ENCODE assay signal across 9 mouse cellular contexts in the genomic region with DNA sequence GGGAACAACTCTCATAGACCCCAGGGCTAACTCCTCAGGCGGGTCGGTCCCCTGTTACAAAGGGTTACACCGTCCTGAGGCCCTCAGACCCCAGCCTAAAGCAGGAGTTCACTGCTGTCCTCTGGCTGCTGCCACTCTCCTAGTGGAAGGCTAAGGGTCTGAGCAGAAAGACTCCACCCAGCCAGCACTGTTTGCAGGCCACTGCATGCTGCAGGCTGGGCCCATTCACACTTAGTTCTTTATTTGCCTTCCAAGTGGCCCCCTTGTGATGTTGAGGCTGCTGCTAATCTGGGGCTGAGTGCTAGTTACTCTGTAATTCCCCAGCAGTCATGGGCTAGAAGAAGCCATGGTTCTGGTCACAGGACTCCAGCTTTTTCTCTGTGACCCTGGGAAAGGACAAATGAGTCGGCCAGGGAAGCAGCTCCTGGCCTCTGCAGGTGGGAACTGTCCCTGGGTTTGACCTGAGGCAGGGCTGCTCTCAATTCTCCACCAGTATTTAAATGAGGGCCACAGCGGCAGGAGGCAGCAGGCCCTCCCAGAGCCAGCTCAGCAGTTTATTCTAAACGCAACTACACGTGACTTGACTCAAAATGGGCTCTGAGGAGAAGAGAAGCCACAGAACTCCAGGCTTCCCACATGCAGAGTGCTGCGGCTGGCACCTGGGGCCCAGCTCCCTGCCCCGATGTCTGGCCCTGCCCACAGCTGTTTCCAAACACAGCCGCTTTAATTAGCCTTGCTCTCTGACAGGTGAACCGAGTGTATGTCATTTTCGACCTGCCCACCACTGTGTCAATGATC.
DNase-seq lines count a peak whose midpoint lies in the region; ATAC-seq and TF ChIP-seq lines count a peak whose summit lies in the region.
"Had no signal": no experiment of that assay in that cellular context is flagged by ENCODE, and none has a peak within 500 bp of the region (broad histone marks: within the 10 kb centered on the region; RNA-seq: fewer than 3 reads in every experiment).

No protein-coding gene starts in this region.

- H3K9ac ChIP-seq in heart, embryonic 11.5 days (ENCODE audit: low read depth, low read length), result peak overlapping the region; percentile 49; the same call in 1 of the 2 replicates
- peak overlapping the region; percentile 55; the same call in 1 of the 2 replicates for H3K9ac ChIP-seq in hindbrain, embryonic 13.5 days

- 30% methylated on average over 12 of the region's 12 CpGs for WGBS in heart, embryonic 11.5 days (ENCODE audit: insufficient replicate concordance)
- WGBS in hindbrain, embryonic 13.5 days, result 22% methylated on average over 12 of the region's 12 CpGs
- 67% methylated on average over 12 of the region's 12 CpGs for WGBS in cerebellum, adult 2 months

- no peak overlapping the region for H3K4me2 ChIP-seq in heart, embryonic 11.5 days
- H3K4me2 ChIP-seq in hindbrain, embryonic 13.5 days, result no peak overlapping the region

- no peaks in the 10 kb centered on the region for H3K27me3 ChIP-seq in heart, embryonic 11.5 days (ENCODE audit: control insufficient read depth, insufficient read depth, low read length)
- H3K27me3 ChIP-seq in hindbrain, embryonic 13.5 days, result no peaks in the 10 kb centered on the region
- H3K27me3 ChIP-seq in cerebellum, adult 2 months (ENCODE audit: control insufficient read depth, insufficient read depth, low read length), result no peaks in the 10 kb centered on the region

- peaks cover 21% of the 10 kb centered on the region for H3K4me1 ChIP-seq in heart, embryonic 11.5 days (ENCODE audit: control insufficient read depth, insufficient read depth, low read length)
- H3K4me1 ChIP-seq in hindbrain, embryonic 13.5 days (replicated peaks), result peaks cover 51% of the 10 kb centered on the region
- H3K4me1 ChIP-seq in cerebellum, adult 2 months (ENCODE audit: control insufficient read depth, insufficient read depth, low read length), result peaks cover 3% of the 10 kb centered on the region; the same call in 1 of the 2 replicates

- no peaks in the 10 kb centered on the region for H3K9me3 ChIP-seq in heart, embryonic 11.5 days (replicated peaks; ENCODE audit: control insufficient read depth, low read length)
- H3K9me3 ChIP-seq in hindbrain, embryonic 13.5 days, result no peaks in the 10 kb centered on the region

- H3K36me3 ChIP-seq in heart, embryonic 11.5 days (ENCODE audit: control insufficient read depth, insufficient read depth, low read length), result peaks cover 3% of the 10 kb centered on the region; the same call in 1 of the 2 replicates
- H3K36me3 ChIP-seq in hindbrain, embryonic 13.5 days, result peaks cover 3% of the 10 kb centered on the region; the same call in 1 of the 2 replicates

- intact Hi-C loops in heart, postnatal 25 days (cut with DNase I), result no loop called here

- ATAC-seq in heart, embryonic 11.5 days (replicated peaks; ENCODE audit: insufficient number of reproducible peaks, low FRiP score, low TSS enrichment), result no peak
- peak; percentile 68 for ATAC-seq in hindbrain, embryonic 13.5 days (ENCODE audit: low FRiP score)

- no peak for TF ChIP-seq POLR2A in cerebellum, adult 2 months (IDR thresholded peaks at IDR 0.05; ENCODE audit: borderline replicate concordance, insufficient read depth, low read length)

- H3K27ac ChIP-seq in heart, embryonic 11.5 days (ENCODE audit: low read depth, low read length), result peak overlapping the region; percentile 54; the same call in 1 of the 2 replicates
- H3K27ac ChIP-seq in hindbrain, embryonic 13.5 days, result peak overlapping the region; percentile 81
- H3K27ac ChIP-seq in cerebellum, adult 2 months (ENCODE audit: insufficient read depth, low read length), result no peak overlapping the region

- TF ChIP-seq CTCF in cerebellum, adult 2 months (IDR thresholded peaks at IDR 0.05; ENCODE audit: borderline replicate concordance, insufficient read depth, low read depth, low read length), result no peak

- no peak overlapping the region for H3K4me3 ChIP-seq in heart, embryonic 11.5 days (ENCODE audit: low read depth, low read length)
- no peak overlapping the region for H3K4me3 ChIP-seq in hindbrain, embryonic 13.5 days
- no peak overlapping the region for H3K4me3 ChIP-seq in cerebellum, adult 2 months (replicated peaks; ENCODE audit: insufficient read depth, low read depth, low read length)

- DNase-seq in heart, postnatal 25 days (ENCODE audit: low spot score), result no peak
- peak; percentile 29 for DNase-seq in R1 (ENCODE audit: low read depth, low spot score)
- peak; percentile 34 for DNase-seq in mesoderm, embryonic 11.5 days (ENCODE audit: low read depth, low spot score)
- no peak for DNase-seq in cerebellum, adult 2 months
- no peak for DNase-seq in adrenal gland, adult 8-10 months
- DNase-seq in layer of hippocampus, adult 9-10 months (ENCODE audit: low spot score), result no peak
- DNase-seq: cerebellum, adult 11-12 months had no signal

Comparison
In these comparisons a context has a peak if more than half of its experiments do, and no peak if none do; other contexts are left out.
1. DNase-seq: peak in R1 (single experiment) and mesoderm, embryonic 11.5 days (single experiment); none in heart, postnatal 25 days (single experiment), cerebellum, adult 2 months (0 of 2), adrenal gland, adult 8-10 months (single experiment) and layer of hippocampus, adult 9-10 months (single experiment).